Mouse (Mus musculus): ENCODE data around the gene Fam160a1.

Fam160a1 gene

GRCm38 (mm10) chr3:85679312-85679933 lies 137.7 kb downstream of the Fam160a1 start:
- DNase-seq (ENCODE audit: low read depth), result no peak

- DNase-seq (ENCODE audit: low read depth), result no peak
These were observed 139.1 kb downstream of the Fam160a1 start for GRCm38 (mm10) chr3:85677952-85678351.

GRCm38 (mm10) chr3:85677133-85677532 lies 140.0 kb downstream of the Fam160a1 start:
- no peak for DNase-seq (ENCODE audit: low read depth)

GRCm38 (mm10) chr3:85669844-85670243 lies 147.2 kb downstream of the Fam160a1 start:
- no peak for DNase-seq (ENCODE audit: low read depth)

GRCm38 (mm10) chr3:85667683-85668082 lies 149.4 kb downstream of the Fam160a1 start:
- no peak for DNase-seq (ENCODE audit: low read depth)

- DNase-seq (ENCODE audit: low read depth), result no peak
These were observed 150.4 kb downstream of the Fam160a1 start for GRCm38 (mm10) chr3:85666736-85667135.

GRCm38 (mm10) chr3:85666166-85666565 lies 150.9 kb downstream of the Fam160a1 start:
- DNase-seq (ENCODE audit: low read depth), result no peak

GRCm38 (mm10) chr3:85664591-85665171 lies 152.4 kb downstream of the Fam160a1 start:
- no peak for DNase-seq (ENCODE audit: low read depth)

- DNase-seq (ENCODE audit: low read depth), result no peak
These were observed 153.3 kb downstream of the Fam160a1 start for GRCm38 (mm10) chr3:85663826-85664225.

- DNase-seq (ENCODE audit: low read depth), result no peak
These were observed 154.9 kb downstream of the Fam160a1 start for GRCm38 (mm10) chr3:85661926-85662813.

- DNase-seq (ENCODE audit: low read depth), result no peak
These were observed 157.4 kb downstream of the Fam160a1 start for GRCm38 (mm10) chr3:85659681-85660080.

- DNase-seq (ENCODE audit: low read depth), result no peak
These were observed 161.6 kb downstream of the Fam160a1 start for GRCm38 (mm10) chr3:85655538-85655937.

- no peak for DNase-seq (ENCODE audit: low read depth)
These were observed 164.1 kb downstream of the Fam160a1 start for GRCm38 (mm10) chr3:85652727-85653665.

GRCm38 (mm10) chr3:85649176-85649575 lies 167.9 kb downstream of the Fam160a1 start:
- no peak for DNase-seq (ENCODE audit: low read depth)

GRCm38 (mm10) chr3:85645517-85646004 lies 171.5 kb downstream of the Fam160a1 start:
- DNase-seq (ENCODE audit: low read depth), result no peak

GRCm38 (mm10) chr3:85644814-85645213 lies 172.3 kb downstream of the Fam160a1 start:
- DNase-seq (ENCODE audit: low read depth), result no peak

GRCm38 (mm10) chr3:85641751-85642150 lies 175.3 kb downstream of the Fam160a1 start:
- DNase-seq (ENCODE audit: low read depth), result no peak

- no peak for DNase-seq (ENCODE audit: low read depth)
These were observed 180.2 kb downstream of the Fam160a1 start for GRCm38 (mm10) chr3:85636716-85637447.

GRCm38 (mm10) chr3:85635591-85635990 lies 181.5 kb downstream of the Fam160a1 start:
- no peak for DNase-seq (ENCODE audit: low read depth)

GRCm38 (mm10) chr3:85635126-85635419 lies 182.0 kb downstream of the Fam160a1 start:
- no peak for DNase-seq (ENCODE audit: low read depth)

Data from induced T-regulatory cell, adult 2 months (primary cell).